Mouse (Mus musculus) testis, postnatal 10 days (tissue): ENCODE data around the gene Ep400.
A peak's percentile ranks its signal among the peaks of the same experiment; 100 is the strongest.

ENCODE experiments used
- DNase-seq: peaks from one replicate; pipeline ENCODE4 v3.0.0; 2021; ENCODE audit warnings: low spot score

Ep400 gene

GRCm38 (mm10) chr5:110665486-110666121 lies 104.9 kb downstream of the Ep400 start:
- DNase-seq = no peak

GRCm38 (mm10) chr5:110664750-110665269 lies 105.7 kb downstream of the Ep400 start:
- DNase-seq = no peak

- DNase-seq = no peak
Measured at GRCm38 (mm10) chr5:110664041-110664440, 106.5 kb downstream of the Ep400 start.

- DNase-seq = no peak
Measured at GRCm38 (mm10) chr5:110659682-110660081, 110.8 kb downstream of the Ep400 start.

GRCm38 (mm10) chr5:110653686-110654085 lies 116.8 kb downstream of the Ep400 start:
- no peak for DNase-seq

- DNase-seq = peak; percentile 99
Measured at GRCm38 (mm10) chr5:110652719-110653648, 117.5 kb downstream of the Ep400 start, which contains the start of the genes Noc4l and Ddx51. Gene Noc4l (minus strand): TSS chr5:110653417. Gene Ddx51 (plus strand): TSS chr5:110653451.

- DNase-seq = no peak
Measured at GRCm38 (mm10) chr5:110646377-110646776, 124.1 kb downstream of the Ep400 start.

GRCm38 (mm10) chr5:110639459-110639858 lies 131.1 kb downstream of the Ep400 start:
- DNase-seq = peak; percentile 68

- DNase-seq = no peak
Measured at GRCm38 (mm10) chr5:110638306-110639074, 132.0 kb downstream of the Ep400 start.

- DNase-seq = no peak
Measured at GRCm38 (mm10) chr5:110635951-110636707, 134.4 kb downstream of the Ep400 start.

- DNase-seq = peak; percentile 72
Measured at GRCm38 (mm10) chr5:110629525-110630120, 140.9 kb downstream of the Ep400 start.

GRCm38 (mm10) chr5:110628156-110628555 lies 142.4 kb downstream of the Ep400 start:
- no peak for DNase-seq

GRCm38 (mm10) chr5:110627351-110627750 lies 143.2 kb downstream of the Ep400 start:
- no peak for DNase-seq

GRCm38 (mm10) chr5:110624319-110624718 lies 146.2 kb downstream of the Ep400 start:
- no peak for DNase-seq

GRCm38 (mm10) chr5:110619226-110619625 lies 151.3 kb downstream of the Ep400 start:
- no peak for DNase-seq
